Mouse (Mus musculus): ENCODE results near the gene Mboat1.

The Mboat1 gene

GRCm38 (mm10) chr13:30136243-30136922, at the start of gene Mboat1:
Gene Mboat1 (plus strand): TSS chr13:30136489.
- peak; percentile 82 to 84 for DNase-seq (ENCODE audit: low spot score in 2 of 2)

- no peak for DNase-seq (ENCODE audit: low spot score in 2 of 2)
Observed at GRCm38 (mm10) chr13:30093086-30093485, 43.2 kb upstream of the Mboat1 start.

GRCm38 (mm10) chr13:30095851-30096250, 40.4 kb upstream of the Mboat1 start:
- DNase-seq (ENCODE audit: low spot score in 2 of 2): no peak

GRCm38 (mm10) chr13:30096536-30096935, 39.8 kb upstream of the Mboat1 start:
- DNase-seq (ENCODE audit: low spot score in 2 of 2): no peak

GRCm38 (mm10) chr13:30109001-30109600, 27.2 kb upstream of the Mboat1 start:
- no peak for DNase-seq (ENCODE audit: low spot score in 2 of 2)

GRCm38 (mm10) chr13:30115792-30116191, 20.5 kb upstream of the Mboat1 start:
- DNase-seq (ENCODE audit: low spot score in 2 of 2): no peak

GRCm38 (mm10) chr13:30136923-30137629, 787 bp downstream of the Mboat1 start:
- DNase-seq (ENCODE audit: low spot score in 2 of 2): no peak

GRCm38 (mm10) chr13:30137951-30138350, 1.7 kb downstream of the Mboat1 start:
- DNase-seq (ENCODE audit: low spot score in 2 of 2): no peak

- no peak for DNase-seq (ENCODE audit: low spot score in 2 of 2)
Observed at GRCm38 (mm10) chr13:30140149-30140548, 3.9 kb downstream of the Mboat1 start.

GRCm38 (mm10) chr13:30140646-30141045, 4.4 kb downstream of the Mboat1 start:
- DNase-seq (ENCODE audit: low spot score in 2 of 2): no peak

GRCm38 (mm10) chr13:30141996-30142395, 5.7 kb downstream of the Mboat1 start:
- DNase-seq (ENCODE audit: low spot score in 2 of 2): no peak

- no peak for DNase-seq (ENCODE audit: low spot score in 2 of 2)
Observed at GRCm38 (mm10) chr13:30146468-30146867, 10.2 kb downstream of the Mboat1 start.

- no peak for DNase-seq (ENCODE audit: low spot score in 2 of 2)
Observed at GRCm38 (mm10) chr13:30154264-30154663, 18.0 kb downstream of the Mboat1 start.

GRCm38 (mm10) chr13:30159626-30160025, 23.3 kb downstream of the Mboat1 start:
- no peak for DNase-seq (ENCODE audit: low spot score in 2 of 2)

GRCm38 (mm10) chr13:30163521-30163920, 27.2 kb downstream of the Mboat1 start:
- DNase-seq (ENCODE audit: low spot score in 2 of 2): no peak

GRCm38 (mm10) chr13:30166138-30167090, 30.1 kb downstream of the Mboat1 start:
- DNase-seq (ENCODE audit: low spot score in 2 of 2): no peak

GRCm38 (mm10) chr13:30167499-30167898, 31.2 kb downstream of the Mboat1 start:
- no peak for DNase-seq (ENCODE audit: low spot score in 2 of 2)

GRCm38 (mm10) chr13:30168803-30169202, 32.5 kb downstream of the Mboat1 start:
- DNase-seq (ENCODE audit: low spot score in 2 of 2): no peak

GRCm38 (mm10) chr13:30170061-30170460, 33.8 kb downstream of the Mboat1 start:
- DNase-seq (ENCODE audit: low spot score in 2 of 2): no peak

- DNase-seq (ENCODE audit: low spot score in 2 of 2): no peak
Observed at GRCm38 (mm10) chr13:30174586-30174985, 38.3 kb downstream of the Mboat1 start.

- no peak for DNase-seq (ENCODE audit: low spot score in 2 of 2)
Observed at GRCm38 (mm10) chr13:30177356-30177755, 41.1 kb downstream of the Mboat1 start.

- DNase-seq (ENCODE audit: low spot score in 2 of 2): no peak
Observed at GRCm38 (mm10) chr13:30185549-30185948, 49.3 kb downstream of the Mboat1 start.

Measured in urinary bladder, postnatal 4 days (tissue).